Mouse (Mus musculus): ENCODE measurements at regions not wholly inside any gene's neighbourhood (a gene's known extent, or its start where the extent isn't known, plus 50 kb on each side); places are given as distances from the start of the nearest gene placed in this dataset.

GRCm38 (mm10) chr15:52161568-52162316 is 1723.0 kb upstream of the Gm7489 start:
- TF ChIP-seq CTCF (IDR thresholded peaks at IDR 0.05; ENCODE audit: low read depth, low read length) (no peak), GATA2 (IDR thresholded peaks at IDR 0.05; ENCODE audit: borderline replicate concordance, low read depth, low read length) (no peak), POLR2AphosphoS5 (IDR thresholded peaks at IDR 0.05; ENCODE audit: insufficient replicate concordance, low read depth, low read length) (no peak), TAL1 (conservative IDR thresholded peaks at IDR 0.05; ENCODE audit: low read depth, low read length) (no peak)
